Mouse (Mus musculus): Measurements from ENCODE around the gene Gdap1l1.

Gdap1l1 gene

GRCm38 (mm10) chr2:163463251-163463769 is 25.0 kb downstream of the Gdap1l1 start:
- peak; percentile 61 for DNase-seq (ENCODE audit: low read depth, low spot score)

GRCm38 (mm10) chr2:163463998-163464397 is 25.7 kb downstream of the Gdap1l1 start:
- no peak for DNase-seq (ENCODE audit: low read depth, low spot score)

- DNase-seq (ENCODE audit: low read depth, low spot score), result no peak
Observed at GRCm38 (mm10) chr2:163464562-163464961, 26.3 kb downstream of the Gdap1l1 start.

DNA sequence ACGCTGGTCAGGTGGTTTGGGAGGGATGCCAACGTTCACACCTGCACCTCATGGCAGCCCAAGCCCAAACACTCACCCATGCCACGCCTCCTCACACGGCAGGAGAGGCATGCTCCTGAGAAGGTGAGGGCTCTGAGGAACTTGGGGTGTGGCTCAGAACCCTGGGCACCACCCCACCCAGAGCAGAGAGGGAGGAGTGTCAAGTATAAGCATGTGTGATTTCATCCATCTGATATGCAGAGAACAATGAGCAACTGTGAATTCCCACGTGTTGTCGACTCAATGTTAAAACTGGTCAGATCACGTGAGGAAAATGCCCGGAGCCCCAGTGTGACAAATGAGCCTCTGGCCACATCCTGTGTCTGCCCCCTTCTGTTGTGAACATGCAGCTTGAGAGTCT is 28.5 kb downstream of the Gdap1l1 start:
- DNase-seq (ENCODE audit: low read depth, low spot score), result no peak

- no peak for DNase-seq (ENCODE audit: low read depth, low spot score)
Observed at GRCm38 (mm10) chr2:163467585-163467984, 29.3 kb downstream of the Gdap1l1 start.

GRCm38 (mm10) chr2:163468866-163469265 is 30.6 kb downstream of the Gdap1l1 start:
- DNase-seq (ENCODE audit: low read depth, low spot score), result no peak

GRCm38 (mm10) chr2:163469711-163470110 is 31.4 kb downstream of the Gdap1l1 start:
- no peak for DNase-seq (ENCODE audit: low read depth, low spot score)

- DNase-seq (ENCODE audit: low read depth, low spot score), result no peak
Observed at GRCm38 (mm10) chr2:163471136-163471535, 32.9 kb downstream of the Gdap1l1 start.

- DNase-seq (ENCODE audit: low read depth, low spot score), result no peak
Observed at GRCm38 (mm10) chr2:163471710-163472465, 33.6 kb downstream of the Gdap1l1 start.

- DNase-seq (ENCODE audit: low read depth, low spot score), result peak; percentile 97
Observed at GRCm38 (mm10) chr2:163472466-163472851, 34.2 kb downstream of the Gdap1l1 start, which contains the start of gene Fitm2. Fitm2 (minus strand) TSS chr2:163472629.

GRCm38 (mm10) chr2:163480191-163480825 is 42.0 kb downstream of the Gdap1l1 start:
- peak; percentile 52 for DNase-seq (ENCODE audit: low read depth, low spot score)

DNA sequence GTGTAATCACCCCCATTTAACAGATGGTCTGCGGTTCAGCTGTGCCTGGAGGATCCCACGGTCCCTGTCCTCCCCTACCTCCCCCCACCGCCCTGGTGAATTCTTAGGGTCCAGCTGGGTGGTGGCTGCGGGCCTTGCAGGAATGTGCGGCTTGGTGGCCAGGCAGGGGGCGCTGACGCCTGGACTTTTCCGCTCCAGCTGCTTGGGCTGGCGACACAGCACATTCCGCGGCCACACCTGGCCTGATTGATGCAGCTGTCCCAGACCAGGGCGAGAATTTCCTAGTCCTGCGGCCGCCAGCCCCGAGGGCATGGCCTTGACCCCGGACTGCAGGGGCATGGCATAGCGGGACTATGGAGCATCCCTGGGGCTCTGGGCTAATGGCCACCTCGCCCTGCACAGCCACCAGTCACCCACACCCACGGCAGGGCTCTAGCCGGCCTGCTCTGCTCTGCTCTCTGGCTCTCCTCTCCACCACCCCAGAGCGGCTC is 43.3 kb downstream of the Gdap1l1 start:
- no peak for DNase-seq (ENCODE audit: low read depth, low spot score)

DNA sequence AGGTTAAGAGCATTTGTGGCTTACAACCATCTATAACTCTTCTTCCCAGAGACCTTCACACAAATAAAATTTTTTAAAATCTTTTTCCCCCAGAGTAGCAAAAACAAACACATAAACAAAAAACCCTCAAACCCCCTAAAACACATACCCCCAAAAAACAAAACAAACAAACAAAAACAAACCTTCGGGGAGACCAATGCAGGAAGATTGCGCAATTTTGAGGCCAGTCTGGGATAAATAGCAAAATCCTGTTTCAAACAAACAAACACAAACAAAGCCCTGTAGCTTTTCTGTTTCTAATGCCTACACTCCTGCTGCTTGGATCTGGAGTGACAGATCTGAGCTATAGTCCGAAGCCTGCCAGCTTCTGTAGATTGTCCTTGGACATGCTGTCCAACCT is 49.1 kb downstream of the Gdap1l1 start:
- no peak for DNase-seq (ENCODE audit: low read depth, low spot score)

GRCm38 (mm10) chr2:163489725-163490291 is 51.5 kb downstream of the Gdap1l1 start:
- DNase-seq (ENCODE audit: low read depth, low spot score), result no peak

DNA sequence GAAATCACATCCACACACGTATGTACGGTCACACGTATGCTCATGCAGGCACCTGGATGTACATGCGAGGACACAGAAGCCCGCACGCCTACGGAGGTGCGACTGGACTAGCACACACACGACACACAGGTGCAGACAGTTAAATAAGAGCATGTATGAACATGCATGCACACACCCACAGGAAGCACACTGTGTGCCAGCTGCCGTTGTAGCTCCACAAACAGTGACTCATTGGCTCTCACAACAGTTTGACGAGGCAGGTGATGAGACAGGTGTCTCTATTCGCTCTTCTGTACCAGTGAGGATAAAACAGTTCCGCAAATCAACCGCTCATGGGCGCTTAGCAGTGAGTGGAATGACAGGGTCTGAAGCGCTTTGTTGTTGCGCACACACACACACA is 52.4 kb downstream of the Gdap1l1 start:
- no peak for DNase-seq (ENCODE audit: low read depth, low spot score)

GRCm38 (mm10) chr2:163491351-163491750 is 53.1 kb downstream of the Gdap1l1 start:
- DNase-seq (ENCODE audit: low read depth, low spot score), result no peak

DNA sequence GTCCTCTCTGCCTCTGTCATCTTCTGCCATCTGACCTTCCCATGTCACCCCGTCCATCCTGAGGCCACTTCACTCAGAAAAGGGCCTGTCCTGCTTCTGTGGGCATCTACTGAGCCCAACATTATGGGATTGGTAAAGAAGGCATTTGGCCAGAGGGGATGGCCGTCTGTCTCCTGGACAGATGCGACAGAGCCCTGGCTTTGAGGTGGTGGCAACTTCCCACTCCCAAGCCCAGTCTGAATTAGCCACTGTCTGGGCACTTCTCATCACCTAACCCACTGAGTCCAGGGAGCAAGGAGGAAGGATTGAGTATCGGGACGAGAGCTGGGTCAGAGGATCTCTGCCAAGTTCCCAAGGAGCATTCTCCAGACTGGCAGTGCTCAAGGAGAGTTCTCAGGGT is 53.7 kb downstream of the Gdap1l1 start, which contains the start of gene R3hdml:
Gene R3hdml, plus strand, starts transcription at position 301 of the 400 bp plus-strand sequence.
- DNase-seq (ENCODE audit: low read depth, low spot score), result no peak

- DNase-seq (ENCODE audit: low read depth, low spot score), result no peak
Observed at GRCm38 (mm10) chr2:163493031-163493430, 54.8 kb downstream of the Gdap1l1 start.

DNA sequence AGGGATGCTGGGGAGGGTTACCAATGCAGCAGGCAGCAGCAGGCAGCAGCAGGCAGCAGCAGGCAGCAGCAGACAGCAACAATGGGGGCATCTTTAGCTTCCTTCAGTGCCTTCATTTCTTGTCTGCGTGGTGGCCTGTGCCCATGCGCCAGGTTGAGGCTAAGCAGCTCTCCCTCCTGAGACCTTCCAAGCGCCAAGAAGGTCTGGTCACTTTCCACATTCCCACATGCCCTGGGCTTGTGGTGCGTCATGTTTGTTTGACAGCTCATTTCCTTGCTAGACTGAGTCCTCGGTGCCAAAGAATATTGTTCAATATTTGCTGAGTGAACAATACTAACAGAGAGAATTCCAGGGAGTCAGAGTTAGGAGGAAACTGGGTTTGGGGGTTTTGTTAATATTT is 55.7 kb downstream of the Gdap1l1 start:
- DNase-seq (ENCODE audit: low read depth, low spot score), result no peak

DNA sequence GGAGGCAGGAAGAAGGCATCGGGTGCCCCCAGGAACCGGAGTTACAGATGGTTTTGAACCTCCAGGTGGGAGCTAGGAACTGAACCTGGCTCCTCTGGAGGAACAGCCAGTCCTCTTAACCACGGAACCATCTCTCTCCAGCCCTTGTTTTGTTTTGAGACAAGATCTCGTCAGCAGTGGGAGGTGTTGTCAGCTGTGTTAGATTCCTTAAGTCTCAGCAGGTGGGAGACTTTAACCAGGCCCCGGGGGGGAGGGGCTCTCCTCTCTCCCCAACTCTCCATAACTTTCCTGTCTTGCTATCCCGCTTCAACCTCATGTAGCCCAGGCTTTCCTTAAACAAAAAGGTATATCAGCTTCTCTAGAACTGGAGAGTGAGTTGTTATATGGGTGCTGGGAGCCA is 56.2 kb downstream of the Gdap1l1 start:
- DNase-seq (ENCODE audit: low read depth, low spot score), result no peak

DNA sequence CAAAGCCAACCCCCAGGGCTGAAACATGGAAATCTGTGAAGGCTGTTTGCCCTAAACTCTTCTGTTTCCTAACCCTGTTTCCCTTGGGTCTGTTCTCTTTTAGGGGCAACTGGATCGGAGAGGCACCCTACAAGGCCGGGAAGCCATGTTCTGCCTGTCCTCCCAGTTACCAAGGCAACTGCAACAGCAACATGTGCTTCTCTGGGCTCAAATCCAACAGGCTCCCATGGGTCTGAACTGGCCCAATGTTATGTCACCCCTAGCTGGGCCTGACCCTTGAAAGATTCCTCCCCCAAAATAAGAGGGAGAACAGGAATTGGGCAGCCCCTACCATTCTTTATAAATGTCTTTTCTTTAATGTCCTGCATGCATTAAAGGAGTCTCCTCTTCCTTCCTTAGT is 63.9 kb downstream of the Gdap1l1 start:
- DNase-seq (ENCODE audit: low read depth, low spot score), result no peak

GRCm38 (mm10) chr2:163503191-163503590 is 64.9 kb downstream of the Gdap1l1 start:
- DNase-seq (ENCODE audit: low read depth, low spot score), result no peak
